Mouse (Mus musculus) E14TG2a.4 (cell line): ENCODE measurements at regions not wholly inside any gene's neighbourhood (a gene's known extent, or its start where the extent isn't known, plus 50 kb on each side); places are given as distances from the start of the nearest gene placed in this dataset.
A peak's percentile ranks its signal among the peaks of the same experiment; 100 is the strongest.

Experiments used
- H3K27me3 ChIP-seq: 2 replicates; pipeline ENCODE4 v1.6.1; 2014; ENCODE audit warnings: low read length, control low read depth; ENCODE audit not compliant: insufficient read depth
- H3K36me3 ChIP-seq: 2 replicates; pipeline ENCODE4 v1.6.1; 2014; ENCODE audit warnings: low read length, control low read depth; ENCODE audit not compliant: insufficient read depth
- H3K4me1 ChIP-seq: replicated peaks from 2 replicates; pipeline ENCODE4 v1.6.1; 2014; ENCODE audit warnings: low read depth, low read length, control low read depth
- H3K4me3 ChIP-seq: replicated peaks from 2 replicates; pipeline ENCODE4 v1.5.1; 2014; ENCODE audit warnings: mild to moderate bottlenecking, low read length
- H3K9me3 ChIP-seq: 2 replicates; pipeline ENCODE4 v1.6.1; 2014; ENCODE audit warnings: low read length, control low read depth
- CTCF ChIP-seq: conservative IDR thresholded peaks from 2 replicates; pipeline ENCODE4 v1.5.1; 2014; ENCODE audit warnings: low read length
- NANOG ChIP-seq: IDR thresholded peaks from 2 replicates; pipeline ENCODE4 v1.6.1; 2014; ENCODE audit warnings: borderline replicate concordance, low read length, mixed read lengths
- POU5F1 ChIP-seq: IDR thresholded peaks from 2 replicates; pipeline ENCODE4 v1.6.1; 2014; ENCODE audit warnings: low read length, borderline replicate concordance

- Histone ChIP-seq H3K9me3 (0 out of 2 replicates have a peak, but pooled peaks cover 4% of the 10 kb centered on the region), H3K4me1 (no peaks in the 10 kb centered on the region), H3K36me3 (no peaks in the 10 kb centered on the region), H3K27me3 (no peaks in the 10 kb centered on the region), H3K4me3 (no peak overlapping the region)
- TF ChIP-seq NANOG: no peak
- no peak for TF ChIP-seq CTCF
- no peak for TF ChIP-seq POU5F1
Measured at GRCm38 (mm10) chr12:98337644-98338043, 69.2 kb downstream of the Gpr65 start.

DNA sequence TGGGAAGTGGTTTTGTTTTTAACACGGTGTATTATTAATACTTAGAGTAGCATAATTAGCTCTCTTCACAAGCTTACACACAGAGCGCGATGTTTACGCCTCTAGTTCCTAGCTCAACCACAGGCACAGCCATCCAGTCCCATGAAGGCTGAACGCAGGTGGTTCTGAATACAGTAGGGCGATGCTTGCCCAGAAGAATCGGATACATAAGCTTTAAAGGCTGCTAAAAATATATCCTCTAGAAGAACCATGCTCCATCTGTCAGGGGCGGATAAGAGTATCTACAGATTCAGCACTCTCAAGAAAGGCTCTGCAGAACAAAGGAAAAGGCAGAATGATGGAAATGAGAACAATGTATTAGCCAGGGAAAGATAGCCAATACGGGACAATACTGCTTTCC lies 71.1 kb downstream of the Gpr65 start:
- no peak overlapping the region for H3K4me3 ChIP-seq
- no peaks in the 10 kb centered on the region for H3K27me3 ChIP-seq
- no peaks in the 10 kb centered on the region for H3K4me1 ChIP-seq
- no peaks in the 10 kb centered on the region for H3K36me3 ChIP-seq
- TF ChIP-seq NANOG (no peak), POU5F1 (no peak), CTCF (no peak)
- 0 out of 2 replicates have a peak, but pooled peaks cover 4% of the 10 kb centered on the region for H3K9me3 ChIP-seq

DNA sequence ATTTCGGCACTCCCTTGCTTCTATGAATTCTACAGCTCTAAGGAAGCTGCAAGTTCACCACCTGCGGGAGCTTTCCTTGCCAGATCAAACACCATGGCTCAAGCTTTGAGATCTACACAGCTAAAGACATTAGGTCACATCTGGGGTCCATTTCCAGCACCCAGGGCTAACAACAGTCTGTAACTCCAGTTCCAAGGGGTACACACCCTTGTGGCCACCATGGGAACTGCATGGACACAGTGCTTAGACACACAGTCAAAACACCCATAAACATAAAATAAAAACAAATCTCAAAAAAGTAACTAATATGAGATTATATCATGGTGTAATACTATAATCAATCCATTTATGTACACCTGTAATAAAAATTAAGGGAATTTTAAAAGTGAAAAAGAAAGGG lies 73.7 kb downstream of the Gpr65 start:
- Histone ChIP-seq H3K9me3 (0 out of 2 replicates have a peak, but pooled peaks cover 4% of the 10 kb centered on the region), H3K4me3 (no peak overlapping the region), H3K27me3 (no peaks in the 10 kb centered on the region), H3K36me3 (no peaks in the 10 kb centered on the region), H3K4me1 (no peaks in the 10 kb centered on the region)
- TF ChIP-seq CTCF (peak; percentile 74), NANOG (no peak)

DNA sequence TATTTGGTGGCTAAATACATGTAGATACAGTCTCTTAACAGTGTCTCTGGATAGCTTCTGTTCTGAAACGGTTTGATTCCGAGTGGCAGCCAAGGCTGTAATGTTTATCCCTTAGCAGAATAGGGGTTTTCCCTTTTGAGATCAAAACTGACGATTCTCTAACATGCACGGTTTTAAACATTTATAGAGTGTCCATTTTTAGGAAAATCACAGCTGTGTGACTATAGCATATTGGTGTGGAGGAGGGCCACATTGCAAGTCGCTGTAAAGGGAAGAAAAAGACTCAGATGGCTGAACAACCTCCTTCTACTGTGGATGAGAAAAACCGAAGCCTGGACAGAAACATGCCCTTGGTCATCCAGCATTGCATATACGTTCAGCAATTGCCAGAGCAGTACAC lies 75.2 kb downstream of the Gpr65 start:
- Histone ChIP-seq H3K4me1 (no peaks in the 10 kb centered on the region), H3K27me3 (no peaks in the 10 kb centered on the region)
- TF ChIP-seq CTCF (no peak), POU5F1 (no peak), NANOG (no peak)

GRCm38 (mm10) chr12:98347056-98347455 lies 78.6 kb downstream of the Gpr65 start:
- peaks cover 14% of the 10 kb centered on the region for H3K9me3 ChIP-seq
- H3K27me3 ChIP-seq: no peaks in the 10 kb centered on the region
- TF ChIP-seq POU5F1: no peak
- no peak for TF ChIP-seq NANOG
- no peak for TF ChIP-seq CTCF
- no peaks in the 10 kb centered on the region for H3K4me1 ChIP-seq
- no peak overlapping the region for H3K4me3 ChIP-seq
- no peaks in the 10 kb centered on the region for H3K36me3 ChIP-seq

More for the DNA sequence above, 75.2 kb downstream of the Gpr65 start:
- Histone ChIP-seq H3K36me3 (no peaks in the 10 kb centered on the region), H3K4me3 (no peak overlapping the region), H3K9me3 (0 out of 2 replicates have a peak, but pooled peaks cover 4% of the 10 kb centered on the region)

- Histone ChIP-seq H3K4me1 (no peaks in the 10 kb centered on the region), H3K36me3 (no peaks in the 10 kb centered on the region), H3K4me3 (no peak overlapping the region), H3K9me3 (peaks cover 18% of the 10 kb centered on the region), H3K27me3 (no peaks in the 10 kb centered on the region)
- TF ChIP-seq POU5F1 (no peak), CTCF (peak; percentile 30), NANOG (no peak)
Measured at GRCm38 (mm10) chr12:98347550-98348318, 79.3 kb downstream of the Gpr65 start.

GRCm38 (mm10) chr12:98349864-98350643 lies 81.6 kb downstream of the Gpr65 start:
- Histone ChIP-seq H3K36me3 (no peaks in the 10 kb centered on the region), H3K4me1 (no peaks in the 10 kb centered on the region), H3K4me3 (no peak overlapping the region), H3K27me3 (no peaks in the 10 kb centered on the region), H3K9me3 (peaks cover 36% of the 10 kb centered on the region)
- no peak for TF ChIP-seq CTCF
- no peak for TF ChIP-seq POU5F1
- TF ChIP-seq NANOG: no peak

- H3K4me3 ChIP-seq: no peak overlapping the region
- H3K9me3 ChIP-seq: peaks cover 41% of the 10 kb centered on the region
- no peaks in the 10 kb centered on the region for H3K36me3 ChIP-seq
- no peak for TF ChIP-seq POU5F1
- TF ChIP-seq NANOG: no peak
- TF ChIP-seq CTCF: no peak
- H3K4me1 ChIP-seq: no peaks in the 10 kb centered on the region
- no peaks in the 10 kb centered on the region for H3K27me3 ChIP-seq
Measured at GRCm38 (mm10) chr12:98352401-98352800, 84.0 kb downstream of the Gpr65 start.

DNA sequence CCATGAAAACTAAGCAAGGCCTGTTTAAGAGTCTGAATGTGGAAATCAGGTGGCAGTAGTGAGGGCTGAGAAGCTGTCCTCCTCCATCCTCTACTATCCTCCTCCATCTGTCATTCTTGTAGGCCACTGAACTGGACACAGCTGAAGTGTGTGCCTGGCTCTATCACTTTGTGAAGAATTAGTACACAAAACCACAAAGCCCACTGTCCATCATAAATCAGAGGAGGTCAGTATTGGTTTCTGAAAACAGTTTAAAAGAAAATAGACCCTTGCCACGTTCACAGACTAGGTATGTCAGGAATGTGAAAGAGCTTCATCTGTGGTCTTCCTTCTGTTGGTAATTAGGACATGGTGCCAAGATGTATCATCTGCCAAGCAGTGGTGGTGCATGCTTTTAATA lies 86.1 kb downstream of the Gpr65 start:
- Histone ChIP-seq H3K27me3 (no peaks in the 10 kb centered on the region), H3K36me3 (no peaks in the 10 kb centered on the region), H3K4me3 (no peak overlapping the region), H3K9me3 (peaks cover 41% of the 10 kb centered on the region), H3K4me1 (no peaks in the 10 kb centered on the region)
- TF ChIP-seq CTCF (no peak), POU5F1 (no peak), NANOG (no peak)
